ENCODE assay signal across 30 mouse cellular contexts in genomic region chr14:25847660-25848059, GRCm38 (mm10). TPM values are rescaled to one million over a fixed set of nuclear protein-coding genes. Genes with fewer than 3 reads are reported as not detected.
A peak's percentile ranks its signal among the peaks of the same experiment; 100 is the strongest.
DNase-seq lines count a peak whose midpoint lies in the region; TF ChIP-seq lines count a peak whose summit lies in the region.
"Had no signal": no experiment of that assay in that cellular context is flagged by ENCODE, and none has a peak within 500 bp of the region (broad histone marks: within the 10 kb centered on the region; RNA-seq: fewer than 3 reads in every experiment).

No protein-coding gene starts in this region.

- peak overlapping the region; percentile 15; the same call in 1 of the 2 replicates for H3K4me3 ChIP-seq in gastrocnemius, adult 2 months
- no peak overlapping the region for H3K4me3 ChIP-seq in kidney, adult 2 months (ENCODE audit: insufficient read depth, low read depth, low read length)
- peak overlapping the region; percentile 62 for H3K4me3 ChIP-seq in E14TG2a.4 (replicated peaks; ENCODE audit: low read length)
- no peak overlapping the region for H3K4me3 ChIP-seq in bone marrow, adult 2 months (replicated peaks; ENCODE audit: control insufficient read depth, low read depth, low read length)
- H3K4me3 ChIP-seq: embryonic facial prominence, embryonic 15.5 days; forebrain, embryonic 15.5 days; heart, adult 2 months; limb, embryonic 12.5 days; liver, embryonic 13.5 days; midbrain, embryonic 13.5 days had no signal

- TF ChIP-seq POLR2A in kidney, adult 2 months (IDR thresholded peaks at IDR 0.05; ENCODE audit: low read depth, low read length), result no peak
- no peak for TF ChIP-seq POLR2A in bone marrow, adult 2 months (IDR thresholded peaks at IDR 0.05; ENCODE audit: borderline replicate concordance, control insufficient read depth, low read depth, low read length)

- no peaks in the 10 kb centered on the region for H3K9me3 ChIP-seq in E14TG2a.4 (ENCODE audit: low read length)
- H3K9me3 ChIP-seq: embryonic facial prominence, embryonic 15.5 days; forebrain, embryonic 15.5 days; G1E; limb, embryonic 12.5 days; liver, embryonic 13.5 days; megakaryocyte, embryonic 14.5 days; midbrain, embryonic 13.5 days had no signal

- H3K27me3 ChIP-seq in kidney, adult 2 months (replicated peaks; ENCODE audit: control insufficient read depth, insufficient read depth, low read length), result no peaks in the 10 kb centered on the region
- H3K27me3 ChIP-seq in E14TG2a.4 (ENCODE audit: insufficient read depth, low read length), result no peaks in the 10 kb centered on the region
- H3K27me3 ChIP-seq: embryonic facial prominence, embryonic 15.5 days; megakaryocyte, embryonic 14.5 days had no signal

- intact Hi-C loops in gastrocnemius, adult 2 months (cut with DNase I), result no loop called here

- H3K27ac ChIP-seq in gastrocnemius, adult 2 months, result peak overlapping the region; percentile 81
- H3K27ac ChIP-seq in kidney, adult 2 months (ENCODE audit: insufficient read depth, low read depth, low read length), result peak overlapping the region; percentile 93
- H3K27ac ChIP-seq in bone marrow, adult 2 months (ENCODE audit: control insufficient read depth, insufficient read depth, low read depth, low read length, poor library complexity), result peak overlapping the region; percentile 70
- H3K27ac ChIP-seq: embryonic facial prominence, embryonic 15.5 days; forebrain, embryonic 15.5 days; heart, adult 2 months; limb, embryonic 12.5 days; liver, embryonic 13.5 days; midbrain, embryonic 13.5 days had no signal

- 13% methylated on average over 9 of the region's 9 CpGs for WGBS in kidney, adult 2 months
- 76% methylated on average over 9 of the region's 9 CpGs for WGBS in bone marrow, adult 2 months

- no peaks in the 10 kb centered on the region for H3K36me3 ChIP-seq in kidney, adult 2 months (ENCODE audit: control insufficient read depth, insufficient read depth, low read length)
- H3K36me3 ChIP-seq in E14TG2a.4 (ENCODE audit: insufficient read depth, low read length), result peaks cover 48% of the 10 kb centered on the region
- H3K36me3 ChIP-seq: embryonic facial prominence, embryonic 15.5 days; forebrain, embryonic 15.5 days; limb, embryonic 12.5 days; liver, embryonic 13.5 days; midbrain, embryonic 13.5 days had no signal

- no peak for DNase-seq in gastrocnemius, adult 2 months
- no peak for DNase-seq in gastrocnemius, postnatal 25 days
- peak; percentile 48 for DNase-seq in kidney, adult 2 months
- no peak for DNase-seq in kidney, adult 9 months
- DNase-seq in cerebellum, adult 11 months, result no peak
- no peak for DNase-seq in thymus, postnatal 10 days (ENCODE audit: low spot score in 2 of 2)
- DNase-seq: adrenal gland, adult 8-10 months; cerebellum, adult 2 months; gastrocnemius, postnatal 10 days; layer of hippocampus, postnatal 36 days; liver, embryonic 13.5 days; lung, embryonic 14.5 days; right cerebral cortex, postnatal 25 days; spleen, adult 18-20 months; thymus, postnatal 25 days had no signal

- TF ChIP-seq CTCF in gastrocnemius, adult 2 months (IDR thresholded peaks at IDR 0.05), result no peak
- no peak for TF ChIP-seq CTCF in kidney, adult 2 months (conservative IDR thresholded peaks at IDR 0.05; ENCODE audit: insufficient read depth, insufficient read length, low read depth, low read length)
- TF ChIP-seq CTCF in E14TG2a.4 (conservative IDR thresholded peaks at IDR 0.05; ENCODE audit: low read length), result no peak
- no peak for TF ChIP-seq CTCF in bone marrow, adult 2 months (IDR thresholded peaks at IDR 0.05; ENCODE audit: control insufficient read depth, insufficient read depth, low read length)

- peaks cover 45% of the 10 kb centered on the region for H3K4me1 ChIP-seq in kidney, adult 2 months (ENCODE audit: control insufficient read depth, insufficient read depth, low read length)
- peaks cover 95% of the 10 kb centered on the region for H3K4me1 ChIP-seq in E14TG2a.4 (replicated peaks; ENCODE audit: low read depth, low read length)
- peaks cover 5% of the 10 kb centered on the region; the same call in 1 of the 2 replicates for H3K4me1 ChIP-seq in bone marrow, adult 2 months (ENCODE audit: control insufficient read depth, insufficient read depth, low read length)

RNA-seq across cellular contexts. Expression of gene Anxa11, which starts 5.7 kb away (rescaled TPM):
- 10 to 100 TPM; 97.4 to 99.1 TPM for total RNA-seq in gastrocnemius, adult 2 months (2021)
- total RNA-seq in gastrocnemius, postnatal 25 days (2021), result 10 to 100 TPM; 79.2 to 96.7 TPM
- 105 and 116 TPM in 2 replicates for polyA plus RNA-seq in kidney, adult 2 months (2012; rRNA removed)
- 19.9 and 43.0 TPM in 2 replicates for polyA plus RNA-seq in bone marrow, adult 2 months (2011; ENCODE audit: insufficient read depth, insufficient read length, low replicate concordance, missing spikeins)

RNA-seq across cellular contexts. Expression of gene Plac9a, which starts 55.2 kb away (rescaled TPM):
- 1 to 10 TPM; 2.6 to 3.6 TPM for total RNA-seq in gastrocnemius, adult 2 months (2021)
- 1 to 10 TPM; 1.8 to 2.7 TPM for total RNA-seq in gastrocnemius, postnatal 25 days (2021)
- 3.2 and 4.6 TPM in 2 replicates for polyA plus RNA-seq in kidney, adult 2 months (2012; rRNA removed)
- polyA plus RNA-seq in bone marrow, adult 2 months (2011; ENCODE audit: insufficient read depth, insufficient read length, low replicate concordance, missing spikeins), result not detected in 2 replicates
- total RNA-seq: G1E; hematopoietic stem cell, adult 5-6 weeks; layer of hippocampus, adult 8-10 months; layer of hippocampus, postnatal 36 days; monocyte, adult 5-6 weeks had no signal
- polyA plus RNA-seq: activated CD4-positive, CD25-positive, alpha-beta regulatory T cell, adult 4 months; cerebellum, adult 2 months; forebrain, embryonic 15.5 days; G1E; hindbrain, embryonic 16.5 days; limb, embryonic 12.5 days; midbrain, embryonic 13.5 days; neural tube, embryonic 11.5 days had no signal

Comparison
In these comparisons a context has a peak if more than half of its experiments do, and no peak if none do; other contexts are left out.
1. H3K4me3 ChIP-seq: peak in gastrocnemius, adult 2 months (single experiment) and E14TG2a.4 (single experiment); none in kidney, adult 2 months (single experiment) and bone marrow, adult 2 months (single experiment).
2. Peak in every context shown above with its lines, with median percentiles within 50 percentile points of each other: H3K27ac ChIP-seq.